Mouse (Mus musculus): ENCODE results near the gene Pomp. TPM values are rescaled to one million over a fixed set of nuclear protein-coding genes. Genes with fewer than 3 reads are reported as not detected.

Gene Pomp
- polyA plus RNA-seq, 1 experiment from 2014 or later: 172 TPM

- Histone ChIP-seq H3K9ac (ENCODE audit: low read depth, low read length) (no peak overlapping the region), H3K4me1 (ENCODE audit: control insufficient read depth, low read depth, low read length) (no peaks in the 10 kb centered on the region), H3K4me3 (ENCODE audit: low read depth, low read length) (no peak overlapping the region), H3K9me3 (replicated peaks; ENCODE audit: control insufficient read depth, low read length) (no peaks in the 10 kb centered on the region), H3K4me2 (ENCODE audit: low read depth, low read length) (no peak overlapping the region), H3K27ac (ENCODE audit: low read length) (no peak overlapping the region), H3K27me3 (ENCODE audit: control insufficient read depth, insufficient read depth, low read depth, low read length) (no peaks in the 10 kb centered on the region), H3K36me3 (ENCODE audit: control insufficient read depth, insufficient read depth) (no peaks in the 10 kb centered on the region)
- ATAC-seq (ENCODE audit: low read depth): no peak
- 66% methylated on average over 5 of the region's 5 CpGs for WGBS (ENCODE audit: insufficient replicate concordance)
Observed at GRCm38 (mm10) chr5:147924621-147925020, 64.4 kb downstream of the Pomp start.

Other genes with a start within 250 kb of the Pomp start
- 2.5 and 3.3 TPM in 2 replicates for gene Flt1, start 134.4 kb upstream of the Pomp start, polyA plus RNA-seq (2015; fragmentation: Nextera tagmentation; extraction: Ambion mirVana)
- gene Slc46a3, start 34.4 kb downstream of the Pomp start, polyA plus RNA-seq (2015; fragmentation: Nextera tagmentation; extraction: Ambion mirVana): 16.2 and 16.6 TPM in 2 replicates
- 0.69 and 0.72 TPM in 2 replicates for gene Mtus2, start 96.9 kb downstream of the Pomp start, polyA plus RNA-seq (2015; fragmentation: Nextera tagmentation; extraction: Ambion mirVana)

All from liver, embryonic 16.5 days (tissue).